Mouse (Mus musculus) stomach, embryonic 15.5 days (tissue): ENCODE results near the gene Zic1. TPM values are rescaled to one million over a fixed set of nuclear protein-coding genes. Genes with fewer than 3 reads are reported as not detected.

Experiments used
- ATAC-seq: fragments of 200-750 bp; cut with Nextera tagmentation; 2 replicates; pipeline ENCODE4 v1.8.0; 2017; ENCODE audit warnings: low read depth, moderate number of reproducible peaks, moderate TSS enrichment; ENCODE audit not compliant: insufficient read depth, low FRiP score
- H3K27ac ChIP-seq: fragments of 300-500 bp; sonication (generic); 2 replicates; pipeline ENCODE4 v1.5.1; 2015; ENCODE audit warnings: mild to moderate bottlenecking, inconsistent platforms
- H3K27me3 ChIP-seq: fragments of 300-500 bp; sonication (generic); replicated peaks from 2 replicates; pipeline ENCODE4 v1.6.1; 2015; ENCODE audit warnings: inconsistent platforms
- H3K36me3 ChIP-seq: fragments of 300-500 bp; sonication (generic); 2 replicates; pipeline ENCODE4 v1.6.1; 2015; ENCODE audit warnings: inconsistent platforms
- H3K4me1 ChIP-seq: fragments of 300-500 bp; sonication (generic); 2 replicates; pipeline ENCODE4 v1.6.1; 2015; ENCODE audit warnings: inconsistent platforms
- H3K4me2 ChIP-seq: fragments of 300-500 bp; sonication (generic); 2 replicates; pipeline ENCODE4 v1.6.1; 2015; ENCODE audit warnings: mild to moderate bottlenecking, inconsistent platforms
- H3K4me3 ChIP-seq: fragments of 300-500 bp; sonication (generic); replicated peaks from 2 replicates; pipeline ENCODE4 v1.5.1; 2015; ENCODE audit warnings: inconsistent platforms
- H3K9ac ChIP-seq: fragments of 300-500 bp; sonication (generic); 2 replicates; pipeline ENCODE4 v1.6.1; 2015; ENCODE audit warnings: inconsistent platforms
- H3K9me3 ChIP-seq: fragments of 300-500 bp; sonication (generic); 2 replicates; pipeline ENCODE4 v1.6.1; 2016; ENCODE audit warnings: inconsistent platforms
- WGBS: fragments of 180-500 bp; shearing (Covaris S2); methylation state at CpG from one replicate; pipeline ENCODE4 v1.1.7; 2015; 5-methylcytosine and 5-hydroxymethylcytosine counted together
- polyA plus RNA-seq: library from polyadenylated mRNA; unstranded; fragments of >200 nt; fragmentation: Nextera tagmentation; extraction: Ambion mirVana; gene quantifications from 2 replicates; pipeline ENCODE4 v1.2.1, GENCODE M21; 2015

Gene Zic1
- polyA plus RNA-seq, 1 experiment from 2014 or later: 0.04 TPM

- H3K4me3 ChIP-seq: no peak overlapping the region
- H3K9me3 ChIP-seq: no peaks in the 10 kb centered on the region
- H3K4me1 ChIP-seq: peaks cover 7% of the 10 kb centered on the region
- H3K4me2 ChIP-seq: no peak overlapping the region
- no peaks in the 10 kb centered on the region for H3K36me3 ChIP-seq
- H3K27ac ChIP-seq: no peak overlapping the region
- peaks cover 95% of the 10 kb centered on the region for H3K27me3 ChIP-seq
- WGBS: 3% methylated on average over 24 of the region's 24 CpGs
- no peak for ATAC-seq
- H3K9ac ChIP-seq: no peak overlapping the region
Observed at GRCm38 (mm10) chr9:91382471-91383255, 17.1 kb upstream of the Zic1 start.

DNA sequence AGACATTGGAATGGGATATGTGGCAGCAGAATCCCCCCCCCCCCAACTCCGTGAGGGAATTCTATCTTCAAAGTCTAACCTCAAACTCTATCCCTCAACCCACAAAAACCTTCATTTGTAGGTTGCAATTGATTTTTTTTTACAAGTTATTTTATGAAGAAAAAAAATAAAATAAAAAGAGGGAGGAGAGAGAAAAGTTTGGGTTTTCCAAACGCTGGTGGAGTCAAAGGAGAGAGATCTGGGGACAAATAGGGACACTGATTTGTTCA, 16.4 kb upstream of the Zic1 start:
- Histone ChIP-seq H3K4me1 (peaks cover 7% of the 10 kb centered on the region), H3K27ac (no peak overlapping the region), H3K9me3 (no peaks in the 10 kb centered on the region), H3K36me3 (no peaks in the 10 kb centered on the region), H3K9ac (no peak overlapping the region), H3K4me3 (0 out of 2 replicates have a peak overlapping the region, but pooled peaks have one; percentile 45), H3K27me3 (peaks cover 95% of the 10 kb centered on the region), H3K4me2 (peak overlapping the region; percentile 81; the same call in 1 of the 2 replicates)
- no peak for ATAC-seq
- 2% methylated on average over 2 of the region's 2 CpGs for WGBS

GRCm38 (mm10) chr9:91381284-91382110, 15.9 kb upstream of the Zic1 start:
- Histone ChIP-seq H3K4me3 (peak overlapping the region; percentile 45), H3K4me1 (peaks cover 7% of the 10 kb centered on the region), H3K9ac (no peak overlapping the region), H3K27me3 (peaks cover 95% of the 10 kb centered on the region), H3K36me3 (no peaks in the 10 kb centered on the region), H3K9me3 (no peaks in the 10 kb centered on the region), H3K27ac (no peak overlapping the region), H3K4me2 (peak overlapping the region; percentile 81)
- ATAC-seq: no peak
- WGBS: under 1% methylated on average over 64 of the region's 76 CpGs

- Histone ChIP-seq H3K4me1 (peaks cover 7% of the 10 kb centered on the region), H3K4me2 (no peak overlapping the region), H3K9me3 (no peaks in the 10 kb centered on the region), H3K9ac (no peak overlapping the region), H3K27me3 (peaks cover 94% of the 10 kb centered on the region), H3K27ac (no peak overlapping the region), H3K4me3 (no peak overlapping the region), H3K36me3 (no peaks in the 10 kb centered on the region)
- WGBS: 2% methylated on average over 9 of the region's 9 CpGs
- no peak for ATAC-seq
Observed at GRCm38 (mm10) chr9:91380458-91380914, 14.9 kb upstream of the Zic1 start.

- H3K9ac ChIP-seq: no peak overlapping the region
- H3K9me3 ChIP-seq: no peaks in the 10 kb centered on the region
- ATAC-seq: no peak
- no peak overlapping the region for H3K27ac ChIP-seq
- H3K36me3 ChIP-seq: no peaks in the 10 kb centered on the region
- 1% methylated on average over 10 of the region's 10 CpGs for WGBS
- peaks cover 92% of the 10 kb centered on the region for H3K27me3 ChIP-seq
- H3K4me3 ChIP-seq: no peak overlapping the region
- no peak overlapping the region for H3K4me2 ChIP-seq
- peaks cover 7% of the 10 kb centered on the region for H3K4me1 ChIP-seq
Observed at GRCm38 (mm10) chr9:91379781-91380457, 14.3 kb upstream of the Zic1 start.

DNA sequence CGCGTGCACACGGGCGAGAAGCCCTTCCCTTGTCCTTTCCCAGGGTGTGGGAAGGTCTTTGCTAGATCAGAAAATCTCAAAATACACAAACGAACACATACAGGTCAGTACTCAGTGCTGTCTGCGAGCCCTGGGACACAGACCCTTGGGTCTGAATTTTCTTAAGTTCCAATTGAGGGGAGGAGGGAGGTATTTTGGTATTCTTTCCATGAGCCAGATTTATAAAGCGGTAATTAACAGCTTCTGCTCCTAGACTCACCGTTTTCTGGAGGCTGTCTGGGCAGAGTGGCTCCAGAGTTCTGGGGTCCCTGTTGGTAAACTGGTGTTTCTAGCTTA, 13.7 kb upstream of the Zic1 start:
- Histone ChIP-seq H3K27ac (no peak overlapping the region), H3K4me2 (no peak overlapping the region), H3K36me3 (no peaks in the 10 kb centered on the region), H3K4me1 (peaks cover 7% of the 10 kb centered on the region), H3K4me3 (no peak overlapping the region), H3K9me3 (no peaks in the 10 kb centered on the region), H3K27me3 (peaks cover 91% of the 10 kb centered on the region), H3K9ac (no peak overlapping the region)
- ATAC-seq: no peak
- 1% methylated on average over 8 of the region's 8 CpGs for WGBS

DNA sequence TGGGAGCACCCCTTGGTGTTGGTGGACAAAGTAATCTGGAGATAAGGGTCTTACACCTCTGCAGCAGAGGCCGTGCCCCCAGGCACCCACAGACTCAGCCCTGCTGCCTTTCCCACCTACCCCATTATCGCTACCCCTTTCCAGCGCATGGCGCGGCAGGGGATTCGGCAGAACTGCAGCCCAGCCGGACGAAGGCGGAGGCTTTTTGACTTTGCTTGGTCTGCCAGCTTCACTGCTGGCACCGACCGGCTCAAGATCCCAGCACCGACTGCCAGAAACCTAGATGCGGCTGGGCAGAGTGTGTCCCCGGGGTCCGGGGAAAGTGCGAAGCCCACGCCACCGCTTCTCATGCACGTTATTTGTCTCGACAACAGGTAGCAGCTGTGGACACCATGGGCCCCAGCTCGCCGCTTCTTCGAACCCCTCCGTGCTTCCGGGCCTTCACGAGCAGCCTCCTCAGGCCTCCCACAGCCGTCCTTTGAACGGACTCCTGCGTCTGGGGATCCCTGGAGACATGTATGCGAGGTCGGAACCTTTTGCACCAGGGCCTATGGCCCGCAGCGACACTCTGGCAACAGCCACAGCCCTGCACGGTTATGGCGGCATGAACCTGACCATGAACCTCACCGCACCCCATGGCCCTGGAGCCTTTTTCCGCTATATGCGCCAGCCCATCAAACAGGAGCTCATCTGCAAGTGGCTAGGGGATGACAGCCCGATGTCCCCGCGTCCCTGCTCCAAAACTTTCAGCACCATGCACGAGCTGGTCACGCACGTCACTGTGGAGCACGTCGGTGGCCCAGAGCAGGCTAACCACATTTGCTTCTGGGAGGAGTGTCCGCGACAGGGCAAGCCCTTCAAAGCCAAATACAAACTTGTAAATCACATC, 13.0 kb upstream of the Zic1 start:
- Histone ChIP-seq H3K36me3 (no peaks in the 10 kb centered on the region), H3K27me3 (peaks cover 91% of the 10 kb centered on the region), H3K9me3 (no peaks in the 10 kb centered on the region), H3K27ac (no peak overlapping the region), H3K4me2 (no peak overlapping the region), H3K4me1 (peaks cover 7% of the 10 kb centered on the region), H3K4me3 (no peak overlapping the region), H3K9ac (no peak overlapping the region)
- ATAC-seq: no peak
- 2% methylated on average over 48 of the region's 48 CpGs for WGBS

- H3K27ac ChIP-seq: no peak overlapping the region
- H3K9ac ChIP-seq: no peak overlapping the region
- no peaks in the 10 kb centered on the region for H3K9me3 ChIP-seq
- H3K36me3 ChIP-seq: no peaks in the 10 kb centered on the region
- no peak overlapping the region for H3K4me3 ChIP-seq
- 0% methylated on average over 16 of the region's 16 CpGs for WGBS
- no peak for ATAC-seq
- no peak overlapping the region for H3K4me2 ChIP-seq
- peaks cover 7% of the 10 kb centered on the region for H3K4me1 ChIP-seq
- H3K27me3 ChIP-seq: peaks cover 88% of the 10 kb centered on the region
Observed at GRCm38 (mm10) chr9:91377873-91378150, 12.2 kb upstream of the Zic1 start.

GRCm38 (mm10) chr9:91377036-91377872, 11.6 kb upstream of the Zic1 start:
- WGBS: 3% methylated on average over 14 of the region's 14 CpGs
- Histone ChIP-seq H3K4me1 (peaks cover 7% of the 10 kb centered on the region), H3K27ac (no peak overlapping the region), H3K4me3 (no peak overlapping the region), H3K4me2 (no peak overlapping the region), H3K27me3 (peaks cover 88% of the 10 kb centered on the region), H3K36me3 (no peaks in the 10 kb centered on the region), H3K9ac (no peak overlapping the region), H3K9me3 (no peaks in the 10 kb centered on the region)
- no peak for ATAC-seq

DNA sequence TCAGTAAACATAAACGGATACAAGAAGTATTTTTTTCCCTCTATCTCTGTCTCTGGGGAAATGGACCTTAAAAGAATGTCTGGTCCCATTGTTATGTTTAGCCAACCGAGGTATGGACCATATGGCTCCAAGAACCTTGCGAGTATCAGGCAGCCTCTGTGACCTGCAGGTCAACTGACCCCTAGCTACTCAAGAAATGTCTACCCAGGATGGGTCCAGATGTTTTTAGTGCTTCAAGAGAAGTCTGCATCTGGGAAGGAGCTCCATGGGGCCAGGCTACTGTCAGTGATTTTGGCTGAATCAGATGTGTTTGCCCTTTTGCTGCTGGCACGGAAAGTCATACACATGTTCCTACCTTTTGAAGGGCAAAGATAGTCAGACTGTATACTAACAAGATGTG, 9.1 kb upstream of the Zic1 start:
- Histone ChIP-seq H3K9me3 (no peaks in the 10 kb centered on the region), H3K9ac (no peak overlapping the region), H3K4me1 (no peaks in the 10 kb centered on the region), H3K27me3 (peaks cover 91% of the 10 kb centered on the region), H3K4me2 (no peak overlapping the region), H3K36me3 (no peaks in the 10 kb centered on the region), H3K4me3 (no peak overlapping the region), H3K27ac (no peak overlapping the region)
- 7% methylated on average over 4 of the region's 4 CpGs for WGBS
- ATAC-seq: no peak
